Mouse (Mus musculus) midbrain, embryonic 16.5 days (tissue): ENCODE measurements around the gene Pvalb. TPM values are rescaled to one million over a fixed set of nuclear protein-coding genes. Genes with fewer than 3 reads are reported as not detected.

Experiments used
- ATAC-seq: fragments of 200-750 bp; cut with Nextera tagmentation; 2 replicates; pipeline ENCODE4 v1.8.0; 2017; ENCODE audit warnings: moderate TSS enrichment
- H3K27ac ChIP-seq: fragments of 300-500 bp; sonication (generic); 2 replicates; pipeline ENCODE4 v1.5.1; 2014; ENCODE audit warnings: mild to moderate bottlenecking, low read length, mixed read lengths
- H3K27me3 ChIP-seq: fragments of 300-500 bp; sonication (generic); 2 replicates; pipeline ENCODE4 v1.6.1; 2014; ENCODE audit warnings: low read depth, low read length, mixed read lengths; ENCODE audit not compliant: control insufficient read depth, insufficient read depth
- H3K36me3 ChIP-seq: fragments of 300-500 bp; sonication (generic); 2 replicates; pipeline ENCODE4 v1.6.1; 2014; ENCODE audit warnings: mild to moderate bottlenecking, low read length, moderate library complexity, mixed read lengths; ENCODE audit not compliant: control insufficient read depth, insufficient read depth
- H3K4me1 ChIP-seq: fragments of 300-500 bp; sonication (generic); 2 replicates; pipeline ENCODE4 v1.6.1; 2014; ENCODE audit warnings: mild to moderate bottlenecking, low read length, mixed read lengths; ENCODE audit not compliant: control insufficient read depth, insufficient read depth
- H3K4me2 ChIP-seq: fragments of 300-500 bp; sonication (generic); 2 replicates; pipeline ENCODE4 v1.6.1; 2014; ENCODE audit warnings: mild to moderate bottlenecking, low read length, mixed read lengths
- H3K4me3 ChIP-seq: fragments of 300-500 bp; sonication (generic); 2 replicates; pipeline ENCODE4 v1.5.1; 2014; ENCODE audit warnings: low read depth, mild to moderate bottlenecking, low read length, moderate library complexity, mixed read lengths
- H3K9ac ChIP-seq: fragments of 300-500 bp; sonication (generic); 2 replicates; pipeline ENCODE4 v1.6.1; 2014; ENCODE audit warnings: low read depth, low read length, mixed read lengths
- H3K9me3 ChIP-seq: fragments of 300-500 bp; sonication (generic); replicated peaks from 2 replicates; pipeline ENCODE4 v1.6.1; 2014; ENCODE audit warnings: mild to moderate bottlenecking, low read length, mixed read lengths; ENCODE audit not compliant: control insufficient read depth, poor library complexity, severe bottlenecking
- WGBS: fragments of 180-500 bp; shearing (Covaris S2); extraction: QIAGEN DNeasy Blood & Tissue Kit; methylation state at CpG from one replicate; pipeline ENCODE4 v1.1.7; 2014; 5-methylcytosine and 5-hydroxymethylcytosine counted together
- polyA plus RNA-seq: library from polyadenylated mRNA; unstranded; fragments of >200 nt; fragmentation: Nextera tagmentation; extraction: Ambion mirVana; gene quantifications from 2 replicates; pipeline ENCODE4 v1.2.1, GENCODE M21; 2015

The Pvalb gene
- polyA plus RNA-seq, 1 experiment from 2014 or later: 1.3 TPM

DNA sequence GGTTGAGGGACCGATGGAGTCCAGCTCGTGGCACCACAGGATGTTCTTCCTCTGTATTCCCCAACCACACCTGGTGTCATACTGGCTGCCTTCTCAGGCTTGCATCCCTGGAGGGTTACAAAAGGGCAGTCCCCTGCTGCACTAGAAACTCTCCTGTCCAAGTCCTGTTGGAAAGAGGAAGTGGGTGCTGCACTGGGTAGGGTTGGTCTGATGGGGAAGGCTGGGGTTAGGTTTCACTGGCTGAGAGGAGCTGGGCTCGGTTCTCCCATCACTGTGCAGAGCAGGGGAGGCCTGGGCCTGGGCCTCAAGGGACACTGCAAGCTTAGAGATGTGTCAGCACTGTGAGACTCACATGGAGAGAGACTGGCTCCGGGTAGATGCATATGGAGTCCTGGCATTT is 4.0 kb upstream of the Pvalb start:
- Histone ChIP-seq H3K4me1 (no peaks in the 10 kb centered on the region), H3K27me3 (peaks cover 12% of the 10 kb centered on the region), H3K36me3 (no peaks in the 10 kb centered on the region), H3K9me3 (no peaks in the 10 kb centered on the region), H3K4me2 (no peak overlapping the region), H3K27ac (no peak overlapping the region), H3K4me3 (no peak overlapping the region), H3K9ac (no peak overlapping the region)
- no peak for ATAC-seq
- 86% methylated on average over 4 of the region's 4 CpGs for WGBS

DNA sequence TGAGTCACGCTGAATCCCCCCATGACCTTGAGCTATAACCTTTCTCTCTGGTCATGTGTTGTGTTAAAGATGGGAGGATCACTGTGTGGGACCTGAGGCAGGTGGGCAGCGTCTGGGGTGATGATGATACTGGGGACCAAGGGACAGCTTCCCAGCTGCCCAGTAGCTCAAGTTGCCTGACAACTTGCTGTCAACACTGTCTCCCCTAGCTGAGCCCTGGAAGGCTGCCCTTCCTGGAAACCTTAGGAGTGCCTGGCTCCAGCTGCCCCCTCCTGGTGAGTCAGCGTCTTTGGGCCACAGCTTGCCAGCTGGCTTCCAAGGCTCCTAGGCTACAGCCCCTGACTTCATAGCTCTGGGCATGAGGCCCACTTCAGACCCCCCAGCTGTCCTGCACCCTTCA is 1.0 kb downstream of the Pvalb start:
- peaks cover 2% of the 10 kb centered on the region; the same call in 1 of the 2 replicates for H3K4me1 ChIP-seq
- ATAC-seq: no peak
- no peaks in the 10 kb centered on the region for H3K36me3 ChIP-seq
- H3K9ac ChIP-seq: no peak overlapping the region
- H3K4me3 ChIP-seq: no peak overlapping the region
- no peak overlapping the region for H3K4me2 ChIP-seq
- WGBS: 39% methylated on average over 3 of the region's 3 CpGs
- H3K9me3 ChIP-seq: no peaks in the 10 kb centered on the region
- H3K27me3 ChIP-seq: peaks cover 34% of the 10 kb centered on the region
- H3K27ac ChIP-seq: no peak overlapping the region

DNA sequence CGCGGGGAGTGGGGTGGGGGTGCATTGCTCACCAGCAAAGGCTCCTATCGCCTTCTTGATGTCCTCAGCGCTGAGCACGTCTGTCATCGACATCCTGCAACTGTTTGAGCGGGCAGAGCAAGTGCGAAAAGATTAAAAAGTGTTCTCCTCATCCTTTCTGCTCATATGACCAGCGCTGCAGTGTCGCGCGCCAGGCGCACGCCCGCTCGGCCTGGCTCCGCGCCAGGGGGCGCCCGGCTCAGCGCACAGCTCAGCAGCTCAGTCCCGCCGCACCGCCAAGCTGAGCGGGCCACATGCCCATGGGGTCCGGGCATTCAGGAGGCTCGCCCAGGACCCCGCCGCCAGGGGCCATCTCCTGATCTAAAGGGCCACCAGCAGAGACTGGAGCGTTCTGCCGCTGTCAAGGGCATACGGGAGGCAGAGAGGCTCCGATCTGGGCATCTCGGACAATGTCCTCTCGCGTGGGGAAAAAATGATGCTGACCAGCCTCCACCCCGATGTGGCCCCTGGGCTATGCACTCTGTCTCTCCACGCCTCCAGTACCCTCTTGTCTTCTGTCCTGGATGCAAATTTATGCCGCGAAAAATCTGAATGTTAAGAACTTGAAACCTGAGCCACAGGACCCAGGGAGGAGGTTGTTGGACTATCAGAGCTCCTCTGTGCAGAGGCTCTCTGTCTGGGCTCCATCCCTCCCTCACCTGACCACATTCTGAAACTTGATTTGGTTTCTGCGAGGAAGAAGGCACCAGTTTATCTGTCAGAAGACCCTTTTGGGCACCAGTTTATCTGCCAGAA is 1.9 kb downstream of the Pvalb start:
- H3K9me3 ChIP-seq: no peaks in the 10 kb centered on the region
- peak; percentile 88 for ATAC-seq
- no peak overlapping the region for H3K27ac ChIP-seq
- peak overlapping the region; percentile 55 for H3K9ac ChIP-seq
- under 1% methylated on average over 41 of the region's 41 CpGs for WGBS
- H3K4me3 ChIP-seq: peak overlapping the region; percentile 36
- peak overlapping the region; percentile 70 for H3K4me2 ChIP-seq
- peaks cover 2% of the 10 kb centered on the region; the same call in 1 of the 2 replicates for H3K4me1 ChIP-seq
- H3K27me3 ChIP-seq: peaks cover 34% of the 10 kb centered on the region
- no peaks in the 10 kb centered on the region for H3K36me3 ChIP-seq

DNA sequence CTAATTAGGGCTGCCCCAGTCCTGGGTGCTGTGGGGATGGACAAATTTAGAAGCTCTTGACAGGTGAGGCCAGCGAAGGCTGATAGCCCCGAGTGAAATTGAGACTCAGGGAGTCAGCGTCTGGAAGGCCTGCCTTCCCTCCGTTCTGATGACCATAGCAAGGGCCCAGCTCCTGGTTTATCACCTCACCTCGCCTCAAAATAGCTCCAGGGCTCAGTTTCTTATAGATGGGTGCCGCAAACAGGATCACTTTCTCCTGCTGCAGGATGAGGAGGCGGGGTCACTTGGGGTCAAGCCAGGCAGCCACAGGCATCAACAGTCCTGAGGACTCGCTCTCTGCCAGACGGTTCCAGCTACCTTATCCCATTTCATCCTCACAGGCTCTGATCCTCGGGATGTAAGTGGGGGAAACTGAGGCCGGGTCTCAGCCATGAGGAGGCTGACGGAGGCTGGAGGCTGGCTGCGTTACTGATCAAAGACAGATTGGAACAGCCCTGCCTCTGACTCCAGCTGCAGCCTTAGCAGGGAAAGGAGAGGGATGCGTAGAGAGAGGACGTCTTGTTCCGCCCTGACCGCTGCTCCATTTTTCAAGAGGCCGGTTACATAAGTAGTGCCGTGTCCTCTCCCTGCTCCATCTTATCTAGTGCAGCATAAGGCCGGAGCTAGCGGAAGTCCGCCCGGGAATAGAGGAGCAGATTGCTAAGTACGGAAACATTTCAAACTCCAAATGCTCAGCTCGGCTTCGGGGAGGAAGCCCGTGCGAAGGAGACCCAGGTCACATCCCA is 10.9 kb downstream of the Pvalb start:
- H3K9ac ChIP-seq: no peak overlapping the region
- WGBS: 83% methylated on average over 28 of the region's 28 CpGs
- no peak overlapping the region for H3K4me3 ChIP-seq

DNA sequence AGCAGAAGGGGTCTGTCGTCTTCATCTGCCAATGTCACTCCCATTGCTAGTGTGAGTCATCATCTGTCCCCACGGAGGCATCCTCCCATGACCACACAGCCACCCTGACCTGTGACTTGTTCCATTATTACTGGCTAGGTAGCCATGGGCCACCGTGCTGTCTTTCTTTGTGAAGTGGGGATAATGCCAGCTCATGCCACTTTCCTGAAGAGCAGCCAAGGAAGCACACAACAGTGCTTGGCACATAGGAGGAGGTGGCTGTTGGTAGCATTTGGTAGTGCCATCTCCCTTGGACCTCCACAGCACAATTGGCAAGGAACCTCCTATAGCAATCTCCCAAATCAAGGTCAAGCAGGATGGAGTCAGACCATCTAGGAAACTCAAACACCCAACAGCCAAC is 11.9 kb downstream of the Pvalb start:
- no peaks in the 10 kb centered on the region for H3K4me1 ChIP-seq
- no peaks in the 10 kb centered on the region for H3K36me3 ChIP-seq
- H3K9ac ChIP-seq: no peak overlapping the region
- no peak overlapping the region for H3K27ac ChIP-seq
- no peak overlapping the region for H3K4me3 ChIP-seq
- H3K4me2 ChIP-seq: no peak overlapping the region
- H3K9me3 ChIP-seq: no peaks in the 10 kb centered on the region
- no peak for ATAC-seq
- WGBS: 75% methylated on average over 3 of the region's 3 CpGs
- H3K27me3 ChIP-seq: no peaks in the 10 kb centered on the region

More for the DNA sequence above, 10.9 kb downstream of the Pvalb start:
- Histone ChIP-seq H3K27ac (no peak overlapping the region), H3K9me3 (no peaks in the 10 kb centered on the region), H3K27me3 (no peaks in the 10 kb centered on the region), H3K36me3 (no peaks in the 10 kb centered on the region), H3K4me2 (no peak overlapping the region), H3K4me1 (no peaks in the 10 kb centered on the region)
- ATAC-seq: no peak

DNA sequence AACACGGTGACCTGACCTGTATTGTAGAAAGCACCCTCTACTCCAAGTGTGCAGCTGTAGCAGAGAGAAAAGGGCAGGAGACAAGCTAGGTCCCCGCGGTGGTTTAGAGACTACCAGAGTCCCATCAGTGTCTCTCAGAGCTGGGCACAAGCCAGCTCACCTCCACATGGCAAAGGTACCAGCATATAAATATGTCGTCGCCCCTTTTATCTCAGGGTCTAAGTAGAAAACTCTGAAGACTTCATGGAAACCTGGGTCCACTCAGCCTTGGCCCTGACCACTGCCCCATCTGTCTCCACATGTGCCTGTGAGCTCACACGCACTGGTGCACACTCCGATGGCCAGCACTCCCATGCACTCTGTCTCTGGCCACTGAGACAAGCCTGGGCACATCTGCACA is 16.6 kb downstream of the Pvalb start:
- ATAC-seq: no peak
- no peaks in the 10 kb centered on the region for H3K27me3 ChIP-seq
- H3K9ac ChIP-seq: no peak overlapping the region
- no peaks in the 10 kb centered on the region for H3K4me1 ChIP-seq
- no peaks in the 10 kb centered on the region for H3K9me3 ChIP-seq
- no peaks in the 10 kb centered on the region for H3K36me3 ChIP-seq
- 94% methylated on average over 7 of the region's 7 CpGs for WGBS
- H3K4me2 ChIP-seq: no peak overlapping the region
- no peak overlapping the region for H3K4me3 ChIP-seq
- no peak overlapping the region for H3K27ac ChIP-seq

DNA sequence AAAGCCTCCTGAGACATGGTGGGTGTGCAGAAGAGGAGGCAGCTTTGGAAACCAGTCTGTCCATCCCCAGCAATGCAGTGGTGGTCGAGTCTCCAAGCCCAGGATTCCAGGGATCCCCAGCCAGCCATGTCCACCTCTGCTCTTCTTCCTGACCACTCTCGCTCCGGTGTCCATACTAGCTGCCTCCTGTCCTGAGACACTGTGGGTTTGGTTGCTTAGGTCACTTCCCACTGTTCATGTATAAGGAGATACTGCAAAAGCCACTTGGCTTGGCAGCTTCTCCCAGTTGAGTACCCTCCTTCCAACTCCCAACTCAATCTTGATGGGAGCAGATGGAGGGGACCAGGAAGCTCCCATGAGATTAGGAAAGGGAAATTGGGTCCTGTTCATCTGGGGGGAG is 17.7 kb downstream of the Pvalb start:
- Histone ChIP-seq H3K27ac (no peak overlapping the region), H3K9me3 (no peaks in the 10 kb centered on the region), H3K9ac (no peak overlapping the region), H3K4me2 (no peak overlapping the region), H3K27me3 (no peaks in the 10 kb centered on the region), H3K4me3 (no peak overlapping the region), H3K36me3 (no peaks in the 10 kb centered on the region), H3K4me1 (no peaks in the 10 kb centered on the region)
- WGBS: 89% methylated on average over 3 of the region's 3 CpGs
- ATAC-seq: no peak

DNA sequence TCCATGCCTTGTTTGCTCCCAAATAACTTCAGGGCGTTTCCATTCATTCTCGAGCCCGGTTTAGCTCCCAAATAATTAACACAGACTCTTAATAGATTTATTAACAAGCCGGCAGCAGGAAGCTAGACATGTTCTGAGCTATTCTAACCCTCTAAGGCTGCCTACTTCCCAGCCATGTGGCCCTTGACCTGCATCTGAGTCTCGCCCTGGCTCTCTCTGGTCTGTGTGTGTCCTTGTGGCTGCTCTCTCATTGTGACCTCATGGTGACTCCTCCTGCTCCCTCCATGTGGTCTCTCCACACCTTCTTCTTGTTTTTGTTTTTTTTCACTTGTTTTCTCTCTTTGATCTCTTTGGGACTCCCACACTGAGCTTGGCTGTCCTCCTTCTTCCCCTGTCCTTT is 19.3 kb downstream of the Pvalb start:
- ATAC-seq: no peak
- no peak overlapping the region for H3K4me2 ChIP-seq
- H3K9me3 ChIP-seq: no peaks in the 10 kb centered on the region
- H3K36me3 ChIP-seq: no peaks in the 10 kb centered on the region
- H3K27ac ChIP-seq: no peak overlapping the region
- H3K9ac ChIP-seq: no peak overlapping the region
- no peak overlapping the region for H3K4me3 ChIP-seq
- peaks cover 5% of the 10 kb centered on the region for H3K4me1 ChIP-seq
- whole genome bisulfite sequencing: 73% methylated on average over 5 of the region's 5 CpGs
- no peaks in the 10 kb centered on the region for H3K27me3 ChIP-seq

DNA sequence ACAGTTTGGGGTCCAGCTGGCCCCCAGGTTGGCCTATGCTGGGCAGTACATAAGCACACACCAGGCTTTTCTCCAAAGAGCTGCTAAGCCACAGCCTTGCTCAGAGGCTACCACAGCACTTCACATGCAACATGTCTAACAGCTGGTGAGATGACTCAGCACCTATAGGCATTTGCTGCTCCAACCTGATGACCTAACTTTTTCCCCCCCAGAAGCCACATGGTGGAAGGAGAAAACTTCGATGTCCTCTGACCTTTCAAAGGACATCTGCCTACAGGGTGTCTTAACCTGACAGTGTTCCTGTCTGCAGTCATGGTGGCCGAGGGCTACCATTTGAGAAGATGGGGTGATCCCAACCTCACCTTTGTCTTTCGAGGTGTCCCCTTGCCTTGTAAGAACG is 20.6 kb downstream of the Pvalb start:
- Histone ChIP-seq H3K9me3 (no peaks in the 10 kb centered on the region), H3K27me3 (no peaks in the 10 kb centered on the region), H3K27ac (no peak overlapping the region), H3K36me3 (no peaks in the 10 kb centered on the region), H3K9ac (no peak overlapping the region), H3K4me1 (peaks cover 13% of the 10 kb centered on the region), H3K4me2 (no peak overlapping the region), H3K4me3 (no peak overlapping the region)
- no peak for ATAC-seq
- WGBS: 93% methylated on average over 4 of the region's 4 CpGs
